ENCODE assay signal across 15 mouse cellular contexts in genomic region chr16:91527500-91527899, GRCm38 (mm10). TPM values are rescaled to one million over a fixed set of nuclear protein-coding genes. Genes with fewer than 3 reads are reported as not detected.
DNase-seq lines count a peak whose midpoint lies in the region; ATAC-seq and TF ChIP-seq lines count a peak whose summit lies in the region.
"Had no signal": no experiment of that assay in that cellular context is flagged by ENCODE, and none has a peak within 500 bp of the region (broad histone marks: within the 10 kb centered on the region; RNA-seq: fewer than 3 reads in every experiment).

No protein-coding gene starts in this region.

- H3K9ac ChIP-seq in kidney, postnatal 0 days (ENCODE audit: low read depth, low read length), result no peak overlapping the region
- no peak overlapping the region for H3K9ac ChIP-seq in liver, embryonic 11.5 days (ENCODE audit: low read depth, low read length)
- no peak overlapping the region for H3K9ac ChIP-seq in midbrain, postnatal 0 days (replicated peaks; ENCODE audit: low read length, poor library complexity, severe bottlenecking)
- H3K9ac ChIP-seq: embryonic facial prominence, embryonic 15.5 days; intestine, embryonic 15.5 days had no signal

- H3K79me2 ChIP-seq in myocyte (ENCODE audit: control insufficient read depth, insufficient read depth), result no peaks in the 10 kb centered on the region

- H3ac ChIP-seq in myocyte (ENCODE audit: control insufficient read depth, insufficient read length), result no peak overlapping the region

- DNase-seq in kidney, postnatal 0 days (ENCODE audit: low spot score), result no peak
- no peak for DNase-seq in kidney, adult 9 months
- no peak for DNase-seq in G1E (ENCODE audit: low spot score)
- no peak for DNase-seq in liver, embryonic 11.5 days (ENCODE audit: low spot score)
- DNase-seq in midbrain, postnatal 0 days (ENCODE audit: low spot score), result no peak
- DNase-seq in embryo, embryonic 11 days, result no peak
- DNase-seq: cerebellum, adult 11 months; right cerebral cortex, postnatal 14 days; thymus, adult 2 months had no signal

- H3K27ac ChIP-seq in kidney, postnatal 0 days, result no peak overlapping the region
- no peak overlapping the region for H3K27ac ChIP-seq in liver, embryonic 11.5 days (ENCODE audit: low read depth, low read length)
- H3K27ac ChIP-seq in midbrain, postnatal 0 days (ENCODE audit: low read depth, low read length), result no peak overlapping the region
- H3K27ac ChIP-seq: embryonic facial prominence, embryonic 15.5 days; heart, adult 2 months; hindbrain, embryonic 10.5 days; intestine, embryonic 15.5 days had no signal

- peak; percentile 41; the same call in 1 of the 2 replicates for ATAC-seq in kidney, postnatal 0 days (replicated peaks; ENCODE audit: low FRiP score, low read depth)
- ATAC-seq in G1E (ENCODE audit: extremely low read depth, insufficient number of reproducible peaks, low FRiP score, poor library complexity, severe bottlenecking), result peak; percentile 92
- peak; percentile 75 for ATAC-seq in liver, embryonic 11.5 days (replicated peaks; ENCODE audit: low FRiP score)
- no peak for ATAC-seq in midbrain, postnatal 0 days (ENCODE audit: low FRiP score)
- ATAC-seq: forebrain, embryonic 14.5 days; intestine, embryonic 15.5 days had no signal

- TF ChIP-seq POLR2A in myocyte (IDR thresholded peaks at IDR 0.05; ENCODE audit: insufficient read length, low read depth), result no peak

- H3K9me3 ChIP-seq in kidney, postnatal 0 days (replicated peaks; ENCODE audit: low read length), result no peaks in the 10 kb centered on the region
- peaks cover 5% of the 10 kb centered on the region for H3K9me3 ChIP-seq in G1E (replicated peaks)
- no peaks in the 10 kb centered on the region for H3K9me3 ChIP-seq in liver, embryonic 11.5 days (ENCODE audit: control insufficient read depth, low read length)
- no peaks in the 10 kb centered on the region for H3K9me3 ChIP-seq in midbrain, postnatal 0 days (ENCODE audit: low read length)
- H3K9me3 ChIP-seq: embryonic facial prominence, embryonic 15.5 days; hindbrain, embryonic 10.5 days; intestine, embryonic 15.5 days had no signal

- H3K36me3 ChIP-seq in kidney, postnatal 0 days (ENCODE audit: insufficient read depth, low read length), result no peaks in the 10 kb centered on the region
- no peaks in the 10 kb centered on the region for H3K36me3 ChIP-seq in G1E (replicated peaks)
- H3K36me3 ChIP-seq in liver, embryonic 11.5 days (ENCODE audit: control insufficient read depth, insufficient read depth, low read length), result no peaks in the 10 kb centered on the region
- H3K36me3 ChIP-seq in myocyte (ENCODE audit: control insufficient read depth, insufficient read depth), result no peaks in the 10 kb centered on the region
- no peaks in the 10 kb centered on the region for H3K36me3 ChIP-seq in midbrain, postnatal 0 days (ENCODE audit: insufficient read depth, low read length)
- H3K36me3 ChIP-seq: embryonic facial prominence, embryonic 15.5 days; hindbrain, embryonic 10.5 days; intestine, embryonic 15.5 days had no signal

- WGBS in kidney, postnatal 0 days, result 22% methylated on average over 5 of the region's 5 CpGs
- WGBS in liver, embryonic 11.5 days, result 46% methylated on average over 5 of the region's 5 CpGs
- 62% methylated on average over 5 of the region's 5 CpGs for WGBS in midbrain, postnatal 0 days

- no peak overlapping the region for H3K4me3 ChIP-seq in kidney, postnatal 0 days (replicated peaks; ENCODE audit: low read depth, low read length)
- H3K4me3 ChIP-seq in G1E (ENCODE audit: low read depth, low read length) (peak overlapping the region; percentile 42; the same call in 1 of the 2 replicates), myocyte (no peak overlapping the region)
- H3K4me3 ChIP-seq in liver, embryonic 11.5 days (ENCODE audit: low read depth, low read length), result no peak overlapping the region
- H3K4me3 ChIP-seq in midbrain, postnatal 0 days (ENCODE audit: low read depth, low read length), result no peak overlapping the region
- H3K4me3 ChIP-seq: embryonic facial prominence, embryonic 15.5 days; heart, adult 2 months; hindbrain, embryonic 10.5 days; intestine, embryonic 15.5 days had no signal

- no peaks in the 10 kb centered on the region for H3K27me3 ChIP-seq in kidney, postnatal 0 days (ENCODE audit: insufficient read depth, low read length)
- H3K27me3 ChIP-seq in G1E (ENCODE audit: insufficient read depth, low read length), result no peaks in the 10 kb centered on the region
- H3K27me3 ChIP-seq in liver, embryonic 11.5 days (replicated peaks; ENCODE audit: control insufficient read depth, insufficient read depth, low read length), result no peaks in the 10 kb centered on the region
- H3K27me3 ChIP-seq in myocyte (ENCODE audit: control insufficient read depth, insufficient read depth, insufficient read length), result no peaks in the 10 kb centered on the region
- H3K27me3 ChIP-seq in midbrain, postnatal 0 days (ENCODE audit: insufficient read depth, low read length), result no peaks in the 10 kb centered on the region
- H3K27me3 ChIP-seq: embryonic facial prominence, embryonic 15.5 days; intestine, embryonic 15.5 days had no signal

- H3K4me2 ChIP-seq in kidney, postnatal 0 days (ENCODE audit: low read length), result no peak overlapping the region
- H3K4me2 ChIP-seq in liver, embryonic 11.5 days, result no peak overlapping the region
- no peak overlapping the region for H3K4me2 ChIP-seq in myocyte (ENCODE audit: low read depth)
- no peak overlapping the region for H3K4me2 ChIP-seq in midbrain, postnatal 0 days (ENCODE audit: low read depth, low read length, poor library complexity, severe bottlenecking)
- H3K4me2 ChIP-seq: embryonic facial prominence, embryonic 15.5 days; intestine, embryonic 15.5 days had no signal

- no peaks in the 10 kb centered on the region for H3K4me1 ChIP-seq in kidney, postnatal 0 days (replicated peaks; ENCODE audit: insufficient read depth, low read length)
- peaks cover 64% of the 10 kb centered on the region for H3K4me1 ChIP-seq in G1E (ENCODE audit: insufficient read depth, low read depth, low read length)
- H3K4me1 ChIP-seq in liver, embryonic 11.5 days (replicated peaks; ENCODE audit: control insufficient read depth, insufficient read depth, low read length), result peaks cover 9% of the 10 kb centered on the region
- no peaks in the 10 kb centered on the region for H3K4me1 ChIP-seq in midbrain, postnatal 0 days (ENCODE audit: insufficient read depth, low read length)
- H3K4me1 ChIP-seq: embryonic facial prominence, embryonic 15.5 days had no signal

- TF ChIP-seq CTCF in kidney, postnatal 0 days (IDR thresholded peaks at IDR 0.05; ENCODE audit: low read depth), result no peak
- no peak for TF ChIP-seq CTCF in G1E (IDR thresholded peaks at IDR 0.05; ENCODE audit: low read depth, low read length)
- no peak for TF ChIP-seq CTCF in midbrain, postnatal 0 days (IDR thresholded peaks at IDR 0.05)

TF ChIP-seq in myocyte, 11 proteins besides CTCF, POLR2A, EP300 and RAD21:
- TF ChIP-seq MYOD1 (IDR thresholded peaks at IDR 0.05; ENCODE audit: control insufficient read depth in 1 of 3, insufficient read length in 2 of 3, low read depth in 2 of 3), result peak; percentile 4 to 94 (median 81)
- no peak for TF ChIP-seq CEBPB (IDR thresholded peaks at IDR 0.05; ENCODE audit: insufficient read depth, poor library complexity, severe bottlenecking)
- TF ChIP-seq MYOG (IDR thresholded peaks at IDR 0.05; ENCODE audit: control insufficient read depth in 1 of 3, insufficient read depth in 1 of 3, insufficient read length in 2 of 3, low read depth in 2 of 3), result peak; percentile 86 to 97 (median 93)
- no peak for TF ChIP-seq POLR2AphosphoS2 (IDR thresholded peaks at IDR 0.05; ENCODE audit: insufficient read length, low read depth)
- TF ChIP-seq E2F4 (IDR thresholded peaks at IDR 0.05; ENCODE audit: insufficient read depth), result no peak
- no peak for TF ChIP-seq USF1 (IDR thresholded peaks at IDR 0.05; ENCODE audit: low read depth)
- TF ChIP-seq SRF (IDR thresholded peaks at IDR 0.05; ENCODE audit: control insufficient read depth, insufficient read length, low read depth), result no peak
- TF ChIP-seq TCF3 (IDR thresholded peaks at IDR 0.05; ENCODE audit: insufficient read length, low read depth), result peak; percentile 62
- no peak for TF ChIP-seq TCF12 (IDR thresholded peaks at IDR 0.05; ENCODE audit: insufficient read depth, poor library complexity, severe bottlenecking)
- TF ChIP-seq REST (IDR thresholded peaks at IDR 0.05; ENCODE audit: insufficient read depth, insufficient read length), result no peak
- no peak for TF ChIP-seq MAX (IDR thresholded peaks at IDR 0.05; ENCODE audit: low read depth)

RNA-seq across cellular contexts. Expression of gene Ifngr2, which starts 19.4 kb away (rescaled TPM):
- polyA plus RNA-seq in kidney, postnatal 0 days (2015; fragmentation: Nextera tagmentation; extraction: Ambion mirVana), result 42.6 and 51.1 TPM in 2 replicates
- total RNA-seq in G1E (2014; fragmentation: Nextera tagmentation) (30.8 and 38.9 TPM in 2 replicates), G1E (2017) (17.3 and 20.8 TPM in 2 replicates)
- polyA plus RNA-seq in G1E (2012) (20.0 and 25.3 TPM in 2 replicates), myocyte (2012; fragmentation: generic; extraction: Trizol) (18.7 TPM)
- 26.2 and 28.7 TPM in 2 replicates for polyA plus RNA-seq in liver, embryonic 11.5 days (2014; fragmentation: Nextera tagmentation; extraction: Ambion mirVana)
- 59.3 and 75.1 TPM in 2 replicates for total RNA-seq in midbrain, postnatal 0 days (2014; rRNA removed)
- polyA plus RNA-seq in midbrain, postnatal 0 days (2015; fragmentation: Nextera tagmentation; extraction: Ambion mirVana), result 140 and 141 TPM in 2 replicates

RNA-seq across cellular contexts. Expression of gene Ifnar1, which starts 42.5 kb away (rescaled TPM):
- polyA plus RNA-seq in kidney, postnatal 0 days (2015; fragmentation: Nextera tagmentation; extraction: Ambion mirVana), result 33.5 and 37.1 TPM in 2 replicates
- total RNA-seq in G1E (2014; fragmentation: Nextera tagmentation) (73.0 and 103 TPM in 2 replicates), G1E (2017) (65.5 and 72.3 TPM in 2 replicates)
- polyA plus RNA-seq in G1E (2012) (15.1 and 16.2 TPM in 2 replicates), myocyte (2012; fragmentation: generic; extraction: Trizol) (16.2 TPM)
- polyA plus RNA-seq in liver, embryonic 11.5 days (2014; fragmentation: Nextera tagmentation; extraction: Ambion mirVana), result 32.6 and 35.5 TPM in 2 replicates
- total RNA-seq in midbrain, postnatal 0 days (2014; rRNA removed), result 61.1 and 78.9 TPM in 2 replicates
- 30.9 and 32.4 TPM in 2 replicates for polyA plus RNA-seq in midbrain, postnatal 0 days (2015; fragmentation: Nextera tagmentation; extraction: Ambion mirVana)
